In genomic region chr13:83604785-83605184, GRCm38 (mm10) we compare ENCODE assay signal across 8 mouse cellular contexts.
A peak's percentile ranks its signal among the peaks of the same experiment; 100 is the strongest.
DNase-seq lines count a peak whose midpoint lies in the region; ATAC-seq lines count a peak whose summit lies in the region.

No protein-coding gene starts in this region.

- H3K36me3 ChIP-seq in neural tube, embryonic 11.5 days (ENCODE audit: control insufficient read depth, insufficient read depth, low read length) = no peaks in the 10 kb centered on the region
- H3K36me3 ChIP-seq in macrophage (ENCODE audit: inconsistent target) = no peaks in the 10 kb centered on the region
- no peaks in the 10 kb centered on the region for H3K36me3 ChIP-seq in stomach, embryonic 16.5 days (ENCODE audit: control insufficient read depth, insufficient read depth, low read length)

- ATAC-seq in neural tube, embryonic 11.5 days (ENCODE audit: insufficient read depth, low FRiP score, low TSS enrichment) = peak; percentile 42
- no peak for ATAC-seq in stomach, embryonic 16.5 days (ENCODE audit: insufficient read depth, low FRiP score)

- peaks cover 8% of the 10 kb centered on the region; the same call in 1 of the 2 replicates for H3K4me1 ChIP-seq in neural tube, embryonic 11.5 days (ENCODE audit: control insufficient read depth, insufficient read depth, low read length)
- peaks cover 12% of the 10 kb centered on the region for H3K4me1 ChIP-seq in stomach, embryonic 16.5 days (ENCODE audit: control insufficient read depth, insufficient read depth, low read length)

- H3K27me3 ChIP-seq in neural tube, embryonic 11.5 days (ENCODE audit: control insufficient read depth, insufficient read depth, low read length) = no peaks in the 10 kb centered on the region
- no peaks in the 10 kb centered on the region for H3K27me3 ChIP-seq in stomach, embryonic 16.5 days (ENCODE audit: control insufficient read depth, insufficient read depth, low read length)

- H3K27ac ChIP-seq in neural tube, embryonic 11.5 days (ENCODE audit: low read depth, low read length) = no peak overlapping the region
- H3K27ac ChIP-seq in macrophage = peak overlapping the region; percentile 78
- H3K27ac ChIP-seq in stomach, embryonic 16.5 days (ENCODE audit: low read length) = peak overlapping the region; percentile 82

- DNase-seq in cerebellum, postnatal 14 days = peak; percentile 18 to 23
- DNase-seq in cerebellum, adult 18-20 months = no peak
- peak; percentile 31 for DNase-seq in neural tube, embryonic 11.5 days (ENCODE audit: low spot score)
- DNase-seq in neural tube, embryonic 10.5 days (ENCODE audit: extremely low spot score, low spot score) = no peak
- DNase-seq in adrenal gland, adult 2 months = no peak
- DNase-seq in thymus, postnatal 14 days = no peak

- H3K9me3 ChIP-seq in neural tube, embryonic 11.5 days (ENCODE audit: control insufficient read depth, low read length) = no peaks in the 10 kb centered on the region
- H3K9me3 ChIP-seq in stomach, embryonic 16.5 days (replicated peaks; ENCODE audit: control insufficient read depth, low read length) = no peaks in the 10 kb centered on the region

- H3K4me2 ChIP-seq in neural tube, embryonic 11.5 days (ENCODE audit: low read depth) = no peak overlapping the region
- H3K4me2 ChIP-seq in stomach, embryonic 16.5 days (ENCODE audit: low read depth, low read length) = 0 out of 2 replicates have a peak overlapping the region, but pooled peaks have one; percentile 9

- H3K4me3 ChIP-seq in neural tube, embryonic 11.5 days (ENCODE audit: low read depth, low read length) = no peak overlapping the region
- H3K4me3 ChIP-seq in macrophage (ENCODE audit: inconsistent target) = no peak overlapping the region
- H3K4me3 ChIP-seq in stomach, embryonic 16.5 days (replicated peaks; ENCODE audit: low read length) = no peak overlapping the region

- peaks cover 62% of the 10 kb centered on the region for H3K79me2 ChIP-seq in macrophage (ENCODE audit: inconsistent target)

- 20% methylated on average over 4 of the region's 4 CpGs for WGBS in neural tube, embryonic 11.5 days
- WGBS in macrophage (ENCODE audit: missing documents) = 72% methylated on average over 4 of the region's 4 CpGs
- WGBS in stomach, embryonic 16.5 days = 59% methylated on average over 4 of the region's 4 CpGs

- no peak overlapping the region for H3K9ac ChIP-seq in neural tube, embryonic 11.5 days (ENCODE audit: low read length)
- no peak overlapping the region for H3K9ac ChIP-seq in stomach, embryonic 16.5 days (ENCODE audit: low read length)

Comparison
In these comparisons a context has a peak if more than half of its experiments do, and no peak if none do; other contexts are left out.
1. DNase-seq: peak in cerebellum, postnatal 14 days (2 of 2) and neural tube, embryonic 11.5 days (single experiment); none in cerebellum, adult 18-20 months (0 of 2), neural tube, embryonic 10.5 days (single experiment), adrenal gland, adult 2 months (single experiment) and thymus, postnatal 14 days (single experiment).